ENCODE assay signal across 19 mouse cellular contexts in genomic region chr9:55568466-55569159, GRCm38 (mm10). TPM values are rescaled to one million over a fixed set of nuclear protein-coding genes. Genes with fewer than 3 reads are reported as not detected.
DNase-seq lines count a peak whose midpoint lies in the region; ATAC-seq and TF ChIP-seq lines count a peak whose summit lies in the region.
"Had no signal": no experiment of that assay in that cellular context is flagged by ENCODE, and none has a peak within 500 bp of the region (broad histone marks: within the 10 kb centered on the region; RNA-seq: fewer than 3 reads in every experiment).

No protein-coding gene starts in this region.

- no peak overlapping the region for H3K27ac ChIP-seq in heart, adult 2 months
- no peak overlapping the region for H3K27ac ChIP-seq in heart, embryonic 12.5 days (ENCODE audit: poor library complexity, severe bottlenecking)
- H3K27ac ChIP-seq in lung, postnatal 0 days (ENCODE audit: low read length): no peak overlapping the region
- no peak overlapping the region for H3K27ac ChIP-seq in hindbrain, embryonic 12.5 days
- H3K27ac ChIP-seq: embryonic facial prominence, embryonic 15.5 days; macrophage; stomach, embryonic 15.5 days had no signal

- DNase-seq in cerebellum, postnatal 10 days: peak; percentile 56 to 64
- no peak for DNase-seq in cerebellum, adult 11-12 months
- peak; percentile 28 to 35 for DNase-seq in heart, adult 2 months
- peak; percentile 10 for DNase-seq in lung, adult 2 months
- DNase-seq in lung, postnatal 0 days (ENCODE audit: low spot score): no peak
- peak; percentile 44 for DNase-seq in gonadal fat pad, adult 2 months (ENCODE audit: low read depth)
- DNase-seq: adrenal gland, adult 8-10 months; kidney, adult 8-10 months; liver; midbrain, embryonic 14.5 days; thymus, postnatal 36 days had no signal

- H3K4me3 ChIP-seq in heart, adult 2 months: no peak overlapping the region
- H3K4me3 ChIP-seq in heart, embryonic 12.5 days: no peak overlapping the region
- H3K4me3 ChIP-seq in lung, adult 2 months (replicated peaks; ENCODE audit: extremely low read depth, low read depth, low read length): no peak overlapping the region
- H3K4me3 ChIP-seq in lung, postnatal 0 days (ENCODE audit: low read depth, low read length): no peak overlapping the region
- no peak overlapping the region for H3K4me3 ChIP-seq in hindbrain, embryonic 12.5 days
- H3K4me3 ChIP-seq: embryonic facial prominence, embryonic 15.5 days; stomach, embryonic 15.5 days had no signal

- H3K9ac ChIP-seq in heart, adult 2 months (ENCODE audit: low read depth, low read length): no peak overlapping the region
- no peak overlapping the region for H3K9ac ChIP-seq in heart, embryonic 12.5 days
- no peak overlapping the region for H3K9ac ChIP-seq in lung, postnatal 0 days (replicated peaks; ENCODE audit: low read depth)
- no peak overlapping the region for H3K9ac ChIP-seq in hindbrain, embryonic 12.5 days
- H3K9ac ChIP-seq: embryonic facial prominence, embryonic 15.5 days; stomach, embryonic 15.5 days had no signal

- no peaks in the 10 kb centered on the region for H3K36me3 ChIP-seq in heart, adult 2 months (ENCODE audit: control insufficient read depth, insufficient read depth, low read length)
- no peaks in the 10 kb centered on the region for H3K36me3 ChIP-seq in heart, embryonic 12.5 days
- H3K36me3 ChIP-seq in lung, postnatal 0 days (ENCODE audit: insufficient read depth, low read length): no peaks in the 10 kb centered on the region
- H3K36me3 ChIP-seq in hindbrain, embryonic 12.5 days: no peaks in the 10 kb centered on the region
- H3K36me3 ChIP-seq: embryonic facial prominence, embryonic 15.5 days; stomach, embryonic 15.5 days had no signal

- no peaks in the 10 kb centered on the region for H3K9me3 ChIP-seq in heart, embryonic 12.5 days (replicated peaks)
- H3K9me3 ChIP-seq in lung, postnatal 0 days (ENCODE audit: low read length): no peaks in the 10 kb centered on the region
- no peaks in the 10 kb centered on the region for H3K9me3 ChIP-seq in hindbrain, embryonic 12.5 days (replicated peaks)
- H3K9me3 ChIP-seq: embryonic facial prominence, embryonic 15.5 days; stomach, embryonic 15.5 days had no signal

- no peaks in the 10 kb centered on the region for H3K27me3 ChIP-seq in heart, adult 2 months (ENCODE audit: control insufficient read depth, insufficient read depth, low read length)
- H3K27me3 ChIP-seq in heart, embryonic 12.5 days (replicated peaks): no peaks in the 10 kb centered on the region
- H3K27me3 ChIP-seq in lung, postnatal 0 days (replicated peaks; ENCODE audit: insufficient read depth, low read length): no peaks in the 10 kb centered on the region
- H3K27me3 ChIP-seq in hindbrain, embryonic 12.5 days: no peaks in the 10 kb centered on the region
- H3K27me3 ChIP-seq: embryonic facial prominence, embryonic 15.5 days; stomach, embryonic 15.5 days had no signal

- TF ChIP-seq EP300 in heart, adult 2 months (IDR thresholded peaks at IDR 0.05; ENCODE audit: insufficient read depth, low read depth, low read length): no peak
- TF ChIP-seq EP300 in lung, postnatal 0 days (IDR thresholded peaks at IDR 0.05): no peak

- TF ChIP-seq CTCF in heart, adult 2 months (IDR thresholded peaks at IDR 0.05): no peak
- TF ChIP-seq CTCF in lung, adult 2 months (IDR thresholded peaks at IDR 0.05; ENCODE audit: insufficient read depth, low read length): no peak
- TF ChIP-seq CTCF in lung, postnatal 0 days (IDR thresholded peaks at IDR 0.05): no peak

- H3K4me2 ChIP-seq in heart, embryonic 12.5 days: no peak overlapping the region
- no peak overlapping the region for H3K4me2 ChIP-seq in lung, postnatal 0 days (replicated peaks; ENCODE audit: low read depth, low read length)
- no peak overlapping the region for H3K4me2 ChIP-seq in hindbrain, embryonic 12.5 days (replicated peaks)
- H3K4me2 ChIP-seq: embryonic facial prominence, embryonic 15.5 days; stomach, embryonic 15.5 days had no signal

- no peaks in the 10 kb centered on the region for H3K79me2 ChIP-seq in heart, adult 2 months (replicated peaks; ENCODE audit: control insufficient read depth, insufficient read depth, low read length)

- ATAC-seq in heart, embryonic 12.5 days (ENCODE audit: insufficient number of reproducible peaks, low FRiP score): no peak
- no peak for ATAC-seq in lung, postnatal 0 days
- ATAC-seq in hindbrain, embryonic 12.5 days (ENCODE audit: low FRiP score): no peak
- ATAC-seq: hindbrain, embryonic 16.5 days had no signal

- intact Hi-C loops in heart, adult 2 months (cut with DNase I): no loop called here

- WGBS in heart, adult 2 months: 64% methylated on average over 5 of the region's 5 CpGs
- WGBS in heart, embryonic 12.5 days: 59% methylated on average over 5 of the region's 5 CpGs
- 71% methylated on average over 5 of the region's 5 CpGs for WGBS in lung, adult 2 months
- WGBS in lung, postnatal 0 days: 66% methylated on average over 5 of the region's 5 CpGs
- 78% methylated on average over 5 of the region's 5 CpGs for WGBS in hindbrain, embryonic 12.5 days

- TF ChIP-seq POLR2A in heart, adult 2 months (IDR thresholded peaks at IDR 0.05; ENCODE audit: insufficient read depth, low read depth, low read length): no peak
- TF ChIP-seq POLR2A in lung, adult 2 months (IDR thresholded peaks at IDR 0.05; ENCODE audit: borderline replicate concordance, extremely low read depth, low read depth, low read length): no peak

- H3K4me1 ChIP-seq in heart, adult 2 months (ENCODE audit: control insufficient read depth, insufficient read depth, low read length): no peaks in the 10 kb centered on the region
- H3K4me1 ChIP-seq in heart, embryonic 12.5 days (replicated peaks): no peaks in the 10 kb centered on the region
- H3K4me1 ChIP-seq in lung, adult 2 months (ENCODE audit: control insufficient read depth, insufficient read depth, low read length): no peaks in the 10 kb centered on the region
- no peaks in the 10 kb centered on the region for H3K4me1 ChIP-seq in lung, postnatal 0 days (ENCODE audit: insufficient read depth, low read depth, low read length)
- H3K4me1 ChIP-seq in hindbrain, embryonic 12.5 days: no peaks in the 10 kb centered on the region
- H3K4me1 ChIP-seq: embryonic facial prominence, embryonic 15.5 days; stomach, embryonic 15.5 days had no signal

RNA-seq across cellular contexts. Expression of gene Isl2, which starts 30.1 kb away (rescaled TPM):
- not detected for total RNA-seq in heart, adult 2 months (2021)
- 0.06 TPM in 1 of 2 replicates, not detected in the other for polyA plus RNA-seq in heart, adult 2 months (2012; rRNA removed)
- 0.59 and 1.0 TPM in 2 replicates for polyA plus RNA-seq in heart, embryonic 12.5 days (2016; fragmentation: Nextera tagmentation; extraction: Ambion mirVana)
- polyA plus RNA-seq in lung, adult 2 months (2012; rRNA removed): 0.22 TPM in 1 of 2 replicates, not detected in the other
- 0.07 TPM in 1 of 2 replicates, not detected in the other for polyA plus RNA-seq in lung, postnatal 0 days (2015; fragmentation: Nextera tagmentation; extraction: Ambion mirVana)
- 0.10 TPM in 1 of 2 replicates, not detected in the other for polyA plus RNA-seq in gonadal fat pad, adult 2 months (2012; rRNA removed)
- polyA plus RNA-seq in hindbrain, embryonic 12.5 days (2016; fragmentation: Nextera tagmentation; extraction: Ambion mirVana): 16.7 and 20.0 TPM in 2 replicates
- total RNA-seq: adrenal gland, adult 8-10 months; common myeloid progenitor, adult 5-6 weeks; left cerebral cortex, adult 8-10 months had no signal
- polyA plus RNA-seq: macrophage had no signal

RNA-seq across cellular contexts. Expression of gene Etfa, which starts 56.6 kb away (rescaled TPM):
- 1,000 to 10,000 TPM in 1 of 2 experiments, 100 to 1,000 TPM in 1; 871 to 1,031 TPM for total RNA-seq in heart, adult 2 months (2021)
- 289 and 479 TPM in 2 replicates for polyA plus RNA-seq in heart, adult 2 months (2012; rRNA removed)
- 318 and 327 TPM in 2 replicates for polyA plus RNA-seq in heart, embryonic 12.5 days (2016; fragmentation: Nextera tagmentation; extraction: Ambion mirVana)
- polyA plus RNA-seq in lung, adult 2 months (2012; rRNA removed): 33.7 and 40.6 TPM in 2 replicates
- 175 and 196 TPM in 2 replicates for polyA plus RNA-seq in lung, postnatal 0 days (2015; fragmentation: Nextera tagmentation; extraction: Ambion mirVana)
- polyA plus RNA-seq in gonadal fat pad, adult 2 months (2012; rRNA removed): 78.7 and 86.5 TPM in 2 replicates
- polyA plus RNA-seq in hindbrain, embryonic 12.5 days (2016; fragmentation: Nextera tagmentation; extraction: Ambion mirVana): 118 and 123 TPM in 2 replicates

Comparison
In these comparisons a context has a peak if more than half of its experiments do, and no peak if none do; other contexts are left out.
1. DNase-seq: peak in cerebellum, postnatal 10 days (2 of 2), heart, adult 2 months (2 of 2), lung, adult 2 months (single experiment) and gonadal fat pad, adult 2 months (single experiment); none in cerebellum, adult 11-12 months (single experiment) and lung, postnatal 0 days (single experiment).